Mouse (Mus musculus): ENCODE measurements at regions not wholly inside any gene's neighbourhood (a gene's known extent, or its start where the extent isn't known, plus 50 kb on each side); places are given as distances from the start of the nearest gene placed in this dataset.
A peak's percentile ranks its signal among the peaks of the same experiment; 100 is the strongest.

DNA sequence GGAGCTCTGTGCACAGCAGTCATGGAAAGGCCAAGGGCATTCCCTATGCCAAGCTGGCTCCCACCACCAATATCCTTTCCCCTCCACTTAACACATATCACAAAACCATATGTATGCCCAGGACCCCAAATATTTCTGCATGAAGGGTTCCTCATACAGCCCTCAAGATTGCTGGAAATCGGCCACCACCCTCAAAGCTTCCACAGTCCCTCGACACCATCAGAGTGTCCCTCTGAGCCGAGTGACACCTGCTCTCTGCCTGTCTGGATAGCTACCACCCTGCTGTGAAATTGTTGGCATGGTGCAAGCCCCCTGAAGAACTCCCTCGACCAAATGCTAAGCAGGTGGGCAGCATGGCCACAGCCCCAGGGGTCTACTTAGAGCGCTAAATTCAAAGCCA, 869.2 kb downstream of the Zfp704 start:
- ATAC-seq (ENCODE audit: low FRiP score, low TSS enrichment) (no peak), DNase-seq (no peak)
- Histone ChIP-seq H3K36me3 (ENCODE audit: control insufficient read depth, insufficient read depth, low read length) (no peaks in the 10 kb centered on the region), H3K4me1 (ENCODE audit: control insufficient read depth, insufficient read depth, low read length) (peaks cover 5% of the 10 kb centered on the region; the same call in 1 of the 2 replicates), H3K9ac (replicated peaks; ENCODE audit: low read length) (no peak overlapping the region), H3K4me3 (replicated peaks; ENCODE audit: low read depth, low read length) (no peak overlapping the region), H3K27ac (replicated peaks; ENCODE audit: low read depth, low read length) (no peak overlapping the region), H3K9me3 (ENCODE audit: control insufficient read depth, low read length) (no peaks in the 10 kb centered on the region), H3K4me2 (ENCODE audit: low read length) (no peak overlapping the region), H3K27me3 (ENCODE audit: control insufficient read depth, insufficient read depth, low read length) (no peaks in the 10 kb centered on the region)
- 69% methylated on average over 5 of the region's 5 CpGs for WGBS

GRCm38 (mm10) chr3:8739299-8739698, 870.6 kb downstream of the Zfp704 start:
- no peak for ATAC-seq (ENCODE audit: low FRiP score, low TSS enrichment)
- 96% methylated on average over 14 of the region's 14 CpGs for WGBS

DNA sequence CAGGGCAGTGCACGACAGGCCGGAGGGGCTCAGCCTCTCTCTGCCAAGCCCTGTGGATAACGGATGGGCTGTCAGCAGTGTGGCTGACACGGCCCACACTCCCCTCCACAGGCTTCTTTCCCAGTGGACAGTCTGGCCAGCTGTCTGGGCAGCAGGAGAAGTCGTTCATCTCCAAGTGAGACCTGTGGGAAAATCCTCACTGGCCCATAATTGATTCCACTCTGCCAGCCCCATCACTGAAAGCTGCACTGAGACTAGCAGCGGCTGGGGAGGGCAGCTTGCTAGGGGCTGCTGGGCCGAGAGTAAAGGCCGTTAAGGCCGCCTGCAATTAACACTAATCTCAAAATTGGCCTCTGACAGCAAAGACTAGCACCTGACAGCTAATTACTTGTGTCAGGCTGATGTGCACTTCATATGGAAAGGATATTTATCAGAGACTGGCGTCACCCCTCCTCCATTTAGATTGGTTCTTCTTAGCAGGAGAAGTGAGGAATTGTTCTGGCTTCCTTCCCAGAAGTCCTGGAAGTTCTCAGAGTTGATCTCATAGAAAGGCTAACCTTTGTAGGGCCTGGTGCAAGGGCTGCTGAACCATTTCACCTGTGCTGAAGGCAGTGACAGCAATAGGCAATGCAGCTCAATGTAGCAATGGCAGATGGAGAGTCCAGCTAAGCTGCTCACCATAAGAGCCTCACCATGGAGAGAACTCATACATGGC, 873.5 kb downstream of the Zfp704 start:
- no peaks in the 10 kb centered on the region for H3K9me3 ChIP-seq (ENCODE audit: control insufficient read depth, low read length)
- H3K4me3 ChIP-seq (replicated peaks; ENCODE audit: low read depth, low read length), result no peak overlapping the region
- H3K9ac ChIP-seq (replicated peaks; ENCODE audit: low read length), result no peak overlapping the region
- peak; percentile 43; the same call in 1 of the 2 replicates for ATAC-seq (ENCODE audit: low FRiP score, low TSS enrichment)
- no peaks in the 10 kb centered on the region for H3K27me3 ChIP-seq (ENCODE audit: control insufficient read depth, insufficient read depth, low read length)
- H3K4me1 ChIP-seq (ENCODE audit: control insufficient read depth, insufficient read depth, low read length), result peaks cover 5% of the 10 kb centered on the region; the same call in 1 of the 2 replicates
- H3K36me3 ChIP-seq (ENCODE audit: control insufficient read depth, insufficient read depth, low read length), result no peaks in the 10 kb centered on the region
- 30% methylated on average over 10 of the region's 10 CpGs for WGBS
- no peak overlapping the region for H3K4me2 ChIP-seq (ENCODE audit: low read length)
- peak; percentile 47 for DNase-seq
- H3K27ac ChIP-seq (replicated peaks; ENCODE audit: low read depth, low read length), result no peak overlapping the region

More at GRCm38 (mm10) chr3:8739299-8739698, 870.6 kb downstream of the Zfp704 start:
- no peaks in the 10 kb centered on the region for H3K9me3 ChIP-seq (ENCODE audit: control insufficient read depth, low read length)
- H3K27ac ChIP-seq (replicated peaks; ENCODE audit: low read depth, low read length), result no peak overlapping the region
- DNase-seq, result no peak
- H3K9ac ChIP-seq (replicated peaks; ENCODE audit: low read length), result no peak overlapping the region
- no peaks in the 10 kb centered on the region for H3K27me3 ChIP-seq (ENCODE audit: control insufficient read depth, insufficient read depth, low read length)
- no peak overlapping the region for H3K4me2 ChIP-seq (ENCODE audit: low read length)
- no peaks in the 10 kb centered on the region for H3K36me3 ChIP-seq (ENCODE audit: control insufficient read depth, insufficient read depth, low read length)
- H3K4me3 ChIP-seq (replicated peaks; ENCODE audit: low read depth, low read length), result no peak overlapping the region
- peaks cover 5% of the 10 kb centered on the region; the same call in 1 of the 2 replicates for H3K4me1 ChIP-seq (ENCODE audit: control insufficient read depth, insufficient read depth, low read length)

GRCm38 (mm10) chr3:8734096-8734495, 875.8 kb downstream of the Zfp704 start:
- Histone ChIP-seq H3K27me3 (ENCODE audit: control insufficient read depth, insufficient read depth, low read length) (no peaks in the 10 kb centered on the region), H3K9ac (replicated peaks; ENCODE audit: low read length) (no peak overlapping the region), H3K36me3 (ENCODE audit: control insufficient read depth, insufficient read depth, low read length) (no peaks in the 10 kb centered on the region), H3K27ac (replicated peaks; ENCODE audit: low read depth, low read length) (no peak overlapping the region), H3K9me3 (ENCODE audit: control insufficient read depth, low read length) (no peaks in the 10 kb centered on the region), H3K4me1 (ENCODE audit: control insufficient read depth, insufficient read depth, low read length) (peaks cover 5% of the 10 kb centered on the region; the same call in 1 of the 2 replicates), H3K4me3 (replicated peaks; ENCODE audit: low read depth, low read length) (no peak overlapping the region), H3K4me2 (ENCODE audit: low read length) (no peak overlapping the region)
- DNase-seq, result no peak
- 90% methylated on average over 3 of the region's 3 CpGs for WGBS
- no peak for ATAC-seq (ENCODE audit: low FRiP score, low TSS enrichment)

DNA sequence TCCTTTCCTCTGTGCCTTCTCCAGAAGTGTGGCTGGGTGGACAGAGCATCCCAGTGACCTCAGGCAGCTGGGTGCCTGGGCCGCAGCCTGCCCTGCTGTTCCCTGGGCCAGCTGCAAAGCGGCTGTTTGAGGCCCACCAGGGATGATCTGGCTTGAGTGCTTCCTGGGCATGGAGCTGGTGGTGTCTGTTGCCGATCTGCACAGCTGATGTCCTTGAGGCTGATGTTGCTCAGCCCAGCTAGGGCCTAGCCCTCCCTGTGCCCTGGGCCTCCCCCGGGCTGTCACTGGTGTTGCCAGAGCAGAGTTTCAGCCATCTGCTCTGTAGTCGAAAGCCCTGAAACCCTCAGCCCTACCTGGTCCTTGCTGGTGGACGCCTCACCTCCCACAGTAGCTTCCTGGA, 878.5 kb downstream of the Zfp704 start:
- 0 out of 2 replicates have a peak, but pooled peaks have one; percentile 14 for ATAC-seq (ENCODE audit: low FRiP score, low TSS enrichment)
- 85% methylated on average over 6 of the region's 6 CpGs for WGBS
- DNase-seq, result no peak

DNA sequence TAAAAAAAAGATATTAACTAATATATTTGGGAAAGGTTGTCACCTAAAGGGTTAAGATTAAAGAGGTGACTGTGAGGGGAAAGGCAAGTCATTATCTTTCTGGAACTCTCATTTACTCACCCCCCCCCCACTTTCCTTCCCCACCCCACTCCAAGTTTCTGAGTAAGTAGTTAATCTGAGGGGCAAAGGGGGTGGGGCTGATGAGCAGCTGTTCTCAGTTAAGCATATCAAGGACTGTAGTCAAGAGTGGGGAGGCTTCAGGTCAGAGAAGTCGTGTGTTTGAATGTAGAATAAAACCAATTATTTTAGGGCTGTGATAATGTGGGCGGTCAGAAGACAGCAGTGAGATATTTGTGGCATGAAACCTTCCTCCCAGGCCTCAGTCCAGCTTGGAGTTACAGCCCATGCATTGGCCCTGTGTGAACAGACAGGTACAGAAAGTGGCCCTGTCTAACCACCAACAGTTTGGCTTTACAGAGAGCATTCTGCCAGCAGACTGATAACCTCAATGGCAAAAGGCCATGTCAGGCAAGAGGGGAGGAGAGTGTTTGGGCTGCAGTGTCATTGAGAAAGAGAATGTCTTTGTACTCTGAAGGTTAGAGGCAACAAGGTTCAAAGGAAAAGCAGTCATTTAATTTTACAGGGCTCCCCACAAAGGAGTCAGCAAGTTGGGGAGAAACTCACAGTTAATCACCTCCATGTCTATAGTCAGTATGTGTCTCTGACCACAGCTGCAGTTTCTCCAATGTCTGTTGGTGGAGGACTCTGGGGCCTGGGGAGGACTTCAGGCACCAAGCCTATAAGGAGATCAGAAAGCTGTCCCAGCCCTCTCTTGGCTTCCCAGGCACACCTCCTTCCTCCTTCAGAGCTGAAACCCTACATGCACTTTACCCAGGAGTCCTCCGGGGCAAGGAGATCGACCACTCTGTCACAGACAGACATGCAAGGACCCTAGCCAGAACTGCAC, 888.0 kb downstream of the Zfp704 start:
- WGBS, result 72% methylated on average over 4 of the region's 4 CpGs
- ATAC-seq (ENCODE audit: low FRiP score, low TSS enrichment), result no peak
- Histone ChIP-seq H3K9me3 (ENCODE audit: control insufficient read depth, low read length) (no peaks in the 10 kb centered on the region), H3K4me3 (replicated peaks; ENCODE audit: low read depth, low read length) (no peak overlapping the region), H3K27me3 (ENCODE audit: control insufficient read depth, insufficient read depth, low read length) (no peaks in the 10 kb centered on the region), H3K4me2 (ENCODE audit: low read length) (no peak overlapping the region), H3K4me1 (ENCODE audit: control insufficient read depth, insufficient read depth, low read length) (peaks cover 17% of the 10 kb centered on the region), H3K36me3 (ENCODE audit: control insufficient read depth, insufficient read depth, low read length) (no peaks in the 10 kb centered on the region), H3K27ac (replicated peaks; ENCODE audit: low read depth, low read length) (no peak overlapping the region), H3K9ac (replicated peaks; ENCODE audit: low read length) (no peak overlapping the region)
- DNase-seq, result no peak

More for the DNA sequence above, 878.5 kb downstream of the Zfp704 start:
- Histone ChIP-seq H3K4me3 (replicated peaks; ENCODE audit: low read depth, low read length) (no peak overlapping the region), H3K9ac (replicated peaks; ENCODE audit: low read length) (no peak overlapping the region), H3K27ac (replicated peaks; ENCODE audit: low read depth, low read length) (no peak overlapping the region), H3K36me3 (ENCODE audit: control insufficient read depth, insufficient read depth, low read length) (no peaks in the 10 kb centered on the region), H3K27me3 (ENCODE audit: control insufficient read depth, insufficient read depth, low read length) (no peaks in the 10 kb centered on the region), H3K4me1 (ENCODE audit: control insufficient read depth, insufficient read depth, low read length) (peaks cover 5% of the 10 kb centered on the region; the same call in 1 of the 2 replicates), H3K4me2 (ENCODE audit: low read length) (no peak overlapping the region), H3K9me3 (ENCODE audit: control insufficient read depth, low read length) (no peaks in the 10 kb centered on the region)

GRCm38 (mm10) chr3:8720586-8721100, 889.2 kb downstream of the Zfp704 start:
- WGBS, result 59% methylated on average over 7 of the region's 7 CpGs
- H3K27ac ChIP-seq (replicated peaks; ENCODE audit: low read depth, low read length), result no peak overlapping the region
- no peaks in the 10 kb centered on the region for H3K36me3 ChIP-seq (ENCODE audit: control insufficient read depth, insufficient read depth, low read length)
- H3K27me3 ChIP-seq (ENCODE audit: control insufficient read depth, insufficient read depth, low read length), result no peaks in the 10 kb centered on the region
- no peak overlapping the region for H3K9ac ChIP-seq (replicated peaks; ENCODE audit: low read length)
- ATAC-seq (ENCODE audit: low FRiP score, low TSS enrichment) (no peak), DNase-seq (no peak)
- no peaks in the 10 kb centered on the region for H3K9me3 ChIP-seq (ENCODE audit: control insufficient read depth, low read length)
- no peak overlapping the region for H3K4me3 ChIP-seq (replicated peaks; ENCODE audit: low read depth, low read length)
- peaks cover 23% of the 10 kb centered on the region for H3K4me1 ChIP-seq (ENCODE audit: control insufficient read depth, insufficient read depth, low read length)
- no peak overlapping the region for H3K4me2 ChIP-seq (ENCODE audit: low read length)

- ATAC-seq (ENCODE audit: low FRiP score, low TSS enrichment) (no peak), DNase-seq (peak; percentile 45)
- H3K36me3 ChIP-seq (ENCODE audit: control insufficient read depth, insufficient read depth, low read length), result no peaks in the 10 kb centered on the region
- peaks cover 21% of the 10 kb centered on the region for H3K4me1 ChIP-seq (ENCODE audit: control insufficient read depth, insufficient read depth, low read length)
- peak overlapping the region; percentile 59 for H3K4me2 ChIP-seq (ENCODE audit: low read length)
- H3K4me3 ChIP-seq (replicated peaks; ENCODE audit: low read depth, low read length), result no peak overlapping the region
- no peak overlapping the region for H3K27ac ChIP-seq (replicated peaks; ENCODE audit: low read depth, low read length)
- no peaks in the 10 kb centered on the region for H3K9me3 ChIP-seq (ENCODE audit: control insufficient read depth, low read length)
- no peaks in the 10 kb centered on the region for H3K27me3 ChIP-seq (ENCODE audit: control insufficient read depth, insufficient read depth, low read length)
- H3K9ac ChIP-seq (replicated peaks; ENCODE audit: low read length), result no peak overlapping the region
- 7% methylated on average over 9 of the region's 9 CpGs for WGBS
Measured at GRCm38 (mm10) chr3:8718206-8718605, 891.7 kb downstream of the Zfp704 start.
